Mouse (Mus musculus): ENCODE measurements around the gene Ergic1. TPM values are rescaled to one million over a fixed set of nuclear protein-coding genes. Genes with fewer than 3 reads are reported as not detected.

Gene Ergic1
- total and polyA plus RNA-seq, 3 experiments = 53.6 to 64.4 (median 59.4) TPM

DNA sequence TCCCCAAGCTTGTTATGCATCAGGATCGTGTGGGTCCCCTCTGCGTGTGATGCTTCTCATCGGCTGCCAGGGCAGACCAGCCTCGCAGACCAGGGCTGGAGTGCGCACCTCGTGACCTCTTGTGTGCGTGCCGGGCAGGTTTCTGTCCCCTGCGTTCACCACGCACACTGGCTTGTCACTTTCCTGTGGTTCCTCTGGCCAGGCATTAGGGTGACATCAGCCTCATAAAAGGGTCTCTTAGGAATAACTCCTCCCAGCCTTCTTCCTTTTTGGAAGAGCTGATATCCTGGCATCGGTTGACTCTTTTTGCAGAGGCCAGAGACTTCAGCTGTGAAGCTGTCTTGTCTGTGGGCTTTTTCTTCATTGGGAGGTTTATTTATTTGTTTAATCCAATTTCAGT is 12.8 kb downstream of the Ergic1 start:
- 31% methylated on average over 11 of the region's 11 CpGs for WGBS
- Histone ChIP-seq H3K79me2 (replicated peaks; ENCODE audit: control insufficient read depth, insufficient read depth, low read length) (no peaks in the 10 kb centered on the region; the same call in none of the 2 replicates), H3K9ac (ENCODE audit: low read depth, low read length) (peak overlapping the region; percentile 37), H3K4me3 (no peak overlapping the region), H3K27me3 (ENCODE audit: control insufficient read depth, insufficient read depth, low read length) (no peaks in the 10 kb centered on the region), H3K27ac (peak overlapping the region; percentile 68), H3K36me3 (ENCODE audit: control insufficient read depth, insufficient read depth, low read length) (peaks cover 2% of the 10 kb centered on the region), H3K4me1 (ENCODE audit: control insufficient read depth, insufficient read depth, low read length) (peaks cover 49% of the 10 kb centered on the region)
- intact Hi-C loops (cut with DNase I) = no loop called here
- DNase-seq = peak in 1 of 2 experiments; percentile 56
- TF ChIP-seq CTCF (IDR thresholded peaks at IDR 0.05) = no peak
- 0 out of 2 replicates have a peak, but pooled peaks have one; percentile 19 for TF ChIP-seq POLR2A (IDR thresholded peaks at IDR 0.05; ENCODE audit: insufficient read depth, low read depth, low read length)
- peak; percentile 66; the same call in 1 of the 2 replicates for TF ChIP-seq EP300 (IDR thresholded peaks at IDR 0.05; ENCODE audit: insufficient read depth, low read depth, low read length)

- Histone ChIP-seq H3K4me3 (no peak overlapping the region), H3K27ac (peak overlapping the region; percentile 68)
- intact Hi-C loops (cut with DNase I) = no loop called here
Measured at GRCm38 (mm10) chr17:26574701-26575100, 13.4 kb downstream of the Ergic1 start.

GRCm38 (mm10) chr17:26575786-26576690 is 14.7 kb downstream of the Ergic1 start:
- Histone ChIP-seq H3K36me3 (ENCODE audit: control insufficient read depth, insufficient read depth, low read length) (peaks cover 2% of the 10 kb centered on the region), H3K4me3 (no peak overlapping the region), H3K9ac (ENCODE audit: low read depth, low read length) (peak overlapping the region; percentile 12), H3K4me1 (ENCODE audit: control insufficient read depth, insufficient read depth, low read length) (peaks cover 52% of the 10 kb centered on the region), H3K27me3 (ENCODE audit: control insufficient read depth, insufficient read depth, low read length) (no peaks in the 10 kb centered on the region), H3K27ac (peak overlapping the region; percentile 83), H3K79me2 (replicated peaks; ENCODE audit: control insufficient read depth, insufficient read depth, low read length) (no peaks in the 10 kb centered on the region; the same call in none of the 2 replicates)
- intact Hi-C loops (cut with DNase I) = no loop called here
- 61% methylated on average over 12 of the region's 12 CpGs for WGBS
- TF ChIP-seq EP300 (IDR thresholded peaks at IDR 0.05; ENCODE audit: insufficient read depth, low read depth, low read length) (no peak), POLR2A (IDR thresholded peaks at IDR 0.05; ENCODE audit: insufficient read depth, low read depth, low read length) (no peak), CTCF (IDR thresholded peaks at IDR 0.05) (no peak)
- DNase-seq = no peak

More at GRCm38 (mm10) chr17:26574701-26575100, 13.4 kb downstream of the Ergic1 start:
- peaks cover 54% of the 10 kb centered on the region for H3K4me1 ChIP-seq (ENCODE audit: control insufficient read depth, insufficient read depth, low read length)
- H3K27me3 ChIP-seq (ENCODE audit: control insufficient read depth, insufficient read depth, low read length) = no peaks in the 10 kb centered on the region
- WGBS = 54% methylated on average over 5 of the region's 5 CpGs
- H3K9ac ChIP-seq (ENCODE audit: low read depth, low read length) = no peak overlapping the region; the same call in 1 of the 2 replicates
- no peaks in the 10 kb centered on the region; the same call in none of the 2 replicates for H3K79me2 ChIP-seq (replicated peaks; ENCODE audit: control insufficient read depth, insufficient read depth, low read length)
- TF ChIP-seq POLR2A (IDR thresholded peaks at IDR 0.05; ENCODE audit: insufficient read depth, low read depth, low read length) = no peak
- TF ChIP-seq CTCF (IDR thresholded peaks at IDR 0.05) = no peak
- TF ChIP-seq EP300 (IDR thresholded peaks at IDR 0.05; ENCODE audit: insufficient read depth, low read depth, low read length) = no peak
- peaks cover 2% of the 10 kb centered on the region for H3K36me3 ChIP-seq (ENCODE audit: control insufficient read depth, insufficient read depth, low read length)
- no peak for DNase-seq

GRCm38 (mm10) chr17:26576833-26577232 is 15.5 kb downstream of the Ergic1 start:
- no peaks in the 10 kb centered on the region for H3K27me3 ChIP-seq (ENCODE audit: control insufficient read depth, insufficient read depth, low read length)
- H3K9ac ChIP-seq (ENCODE audit: low read depth, low read length) = no peak overlapping the region; the same call in 1 of the 2 replicates
- TF ChIP-seq POLR2A (IDR thresholded peaks at IDR 0.05; ENCODE audit: insufficient read depth, low read depth, low read length) (peak; percentile 47; the same call in 1 of the 2 replicates), CTCF (IDR thresholded peaks at IDR 0.05) (no peak), EP300 (IDR thresholded peaks at IDR 0.05; ENCODE audit: insufficient read depth, low read depth, low read length) (peak; percentile 95)
- H3K27ac ChIP-seq = peak overlapping the region; percentile 83
- intact Hi-C loops (cut with DNase I) = no loop called here
- H3K79me2 ChIP-seq (replicated peaks; ENCODE audit: control insufficient read depth, insufficient read depth, low read length) = no peaks in the 10 kb centered on the region; the same call in none of the 2 replicates
- DNase-seq = peak; percentile 85 to 87
- 10% methylated on average over 7 of the region's 7 CpGs for WGBS
- H3K4me3 ChIP-seq = no peak overlapping the region
- peaks cover 49% of the 10 kb centered on the region for H3K4me1 ChIP-seq (ENCODE audit: control insufficient read depth, insufficient read depth, low read length)
- H3K36me3 ChIP-seq (ENCODE audit: control insufficient read depth, insufficient read depth, low read length) = peaks cover 2% of the 10 kb centered on the region

GRCm38 (mm10) chr17:26577309-26577708 is 16.0 kb downstream of the Ergic1 start:
- Histone ChIP-seq H3K4me3 (no peak overlapping the region), H3K27ac (peak overlapping the region; percentile 83), H3K27me3 (ENCODE audit: control insufficient read depth, insufficient read depth, low read length) (no peaks in the 10 kb centered on the region), H3K9ac (ENCODE audit: low read depth, low read length) (no peak overlapping the region; the same call in 1 of the 2 replicates), H3K79me2 (replicated peaks; ENCODE audit: control insufficient read depth, insufficient read depth, low read length) (no peaks in the 10 kb centered on the region; the same call in 1 of the 2 replicates), H3K36me3 (ENCODE audit: control insufficient read depth, insufficient read depth, low read length) (peaks cover 2% of the 10 kb centered on the region), H3K4me1 (ENCODE audit: control insufficient read depth, insufficient read depth, low read length) (peaks cover 52% of the 10 kb centered on the region)
- 44% methylated on average over 11 of the region's 11 CpGs for WGBS
- DNase-seq = no peak
- intact Hi-C loops (cut with DNase I) = no loop called here
- no peak for TF ChIP-seq POLR2A (IDR thresholded peaks at IDR 0.05; ENCODE audit: insufficient read depth, low read depth, low read length)
- no peak for TF ChIP-seq CTCF (IDR thresholded peaks at IDR 0.05)
- TF ChIP-seq EP300 (IDR thresholded peaks at IDR 0.05; ENCODE audit: insufficient read depth, low read depth, low read length) = no peak

Data from heart, adult 2 months (tissue).